In the genomic region with DNA sequence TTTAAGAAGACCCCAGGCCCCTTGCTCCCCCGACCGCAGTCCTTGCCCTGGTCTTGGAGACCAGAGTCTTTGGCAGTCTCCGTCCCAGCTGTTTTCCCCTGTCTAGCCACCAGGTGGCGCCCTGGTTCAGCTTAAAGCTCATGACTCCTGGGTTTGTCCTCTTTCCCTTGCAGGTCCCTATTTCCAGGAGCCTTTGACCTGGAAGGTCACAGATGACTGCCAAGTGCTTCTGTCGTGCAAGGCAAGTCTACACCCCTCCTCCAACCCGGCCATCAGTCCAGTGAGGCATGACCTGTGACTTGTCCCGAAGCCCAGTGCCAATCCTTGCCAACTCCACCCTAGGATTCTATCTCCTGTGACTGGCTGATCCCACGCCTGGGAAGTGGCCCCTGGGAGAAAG, we compare ENCODE assay signal across 8 mouse cellular contexts. TPM values are rescaled to one million over a fixed set of nuclear protein-coding genes. Genes with fewer than 3 reads are reported as not detected.
DNase-seq lines count a peak whose midpoint lies in the region; ATAC-seq and TF ChIP-seq lines count a peak whose summit lies in the region.

No protein-coding gene starts in this region.

- no peak overlapping the region for H3K9ac ChIP-seq in forebrain, embryonic 11.5 days (ENCODE audit: low read length)
- H3K9ac ChIP-seq in forebrain, embryonic 15.5 days (replicated peaks) = no peak overlapping the region
- no peak overlapping the region for H3K9ac ChIP-seq in intestine, postnatal 0 days (ENCODE audit: low read depth, low read length)
- no peak overlapping the region for H3K9ac ChIP-seq in midbrain, embryonic 14.5 days (replicated peaks; ENCODE audit: low read length)

- no peaks in the 10 kb centered on the region for H3K9me3 ChIP-seq in forebrain, embryonic 11.5 days (ENCODE audit: control insufficient read depth, low read length)
- H3K9me3 ChIP-seq in forebrain, embryonic 15.5 days = no peaks in the 10 kb centered on the region
- H3K9me3 ChIP-seq in intestine, postnatal 0 days (ENCODE audit: control insufficient read depth) = no peaks in the 10 kb centered on the region
- H3K9me3 ChIP-seq in midbrain, embryonic 14.5 days (ENCODE audit: control insufficient read depth, low read length) = no peaks in the 10 kb centered on the region

- H3K27me3 ChIP-seq in forebrain, embryonic 11.5 days (ENCODE audit: control insufficient read depth, insufficient read depth, low read length) = no peaks in the 10 kb centered on the region
- no peaks in the 10 kb centered on the region for H3K27me3 ChIP-seq in forebrain, embryonic 15.5 days
- H3K27me3 ChIP-seq in intestine, postnatal 0 days (replicated peaks; ENCODE audit: control insufficient read depth, insufficient read depth, low read length) = no peaks in the 10 kb centered on the region
- H3K27me3 ChIP-seq in midbrain, embryonic 14.5 days (ENCODE audit: control insufficient read depth, insufficient read depth, low read length) = no peaks in the 10 kb centered on the region

- DNase-seq in forebrain, embryonic 11.5 days (ENCODE audit: low spot score) = peak; percentile 93
- peak; percentile 78 for DNase-seq in cerebellum, adult 9-11 months
- peak; percentile 93 for DNase-seq in gastrocnemius, adult 2 months
- peak; percentile 83 to 85 for DNase-seq in left cerebral cortex, postnatal 25 days (ENCODE audit: low spot score in 2 of 2)
- peak; percentile 94 for DNase-seq in midbrain, embryonic 14.5 days
- DNase-seq in spleen, postnatal 36 days (ENCODE audit: low spot score in 2 of 2) = peak; percentile 68 to 73

- no peak overlapping the region for H3K27ac ChIP-seq in forebrain, embryonic 11.5 days (ENCODE audit: low read depth, low read length)
- no peak overlapping the region for H3K27ac ChIP-seq in forebrain, embryonic 15.5 days (replicated peaks)
- H3K27ac ChIP-seq in gastrocnemius, adult 2 months = peak overlapping the region; percentile 75
- H3K27ac ChIP-seq in intestine, postnatal 0 days (ENCODE audit: low read depth, low read length) = no peak overlapping the region
- no peak overlapping the region for H3K27ac ChIP-seq in midbrain, embryonic 14.5 days (replicated peaks; ENCODE audit: low read depth, low read length)

- 0 out of 2 replicates have a peak, but pooled peaks have one; percentile 15 for ATAC-seq in forebrain, embryonic 11.5 days (replicated peaks; ENCODE audit: low FRiP score)
- ATAC-seq in forebrain, embryonic 15.5 days (replicated peaks) = no peak
- peak; percentile 15 for ATAC-seq in intestine, postnatal 0 days
- no peak for ATAC-seq in midbrain, embryonic 14.5 days (ENCODE audit: low FRiP score, low TSS enrichment)

- peak; percentile 97 for TF ChIP-seq CTCF in gastrocnemius, adult 2 months (IDR thresholded peaks at IDR 0.05)
- TF ChIP-seq CTCF in intestine, postnatal 0 days (IDR thresholded peaks at IDR 0.05; ENCODE audit: low read depth) = peak; percentile 96

- H3K4me1 ChIP-seq in forebrain, embryonic 11.5 days (replicated peaks; ENCODE audit: control insufficient read depth, insufficient read depth, low read length) = no peaks in the 10 kb centered on the region
- 0 out of 2 replicates have a peak, but pooled peaks cover 4% of the 10 kb centered on the region for H3K4me1 ChIP-seq in forebrain, embryonic 15.5 days
- H3K4me1 ChIP-seq in intestine, postnatal 0 days (replicated peaks; ENCODE audit: control insufficient read depth, insufficient read depth, low read length) = no peaks in the 10 kb centered on the region
- no peaks in the 10 kb centered on the region for H3K4me1 ChIP-seq in midbrain, embryonic 14.5 days (ENCODE audit: control insufficient read depth, insufficient read depth, low read length)

- H3K36me3 ChIP-seq in forebrain, embryonic 11.5 days (ENCODE audit: control insufficient read depth, insufficient read depth, low read length) = no peaks in the 10 kb centered on the region
- no peaks in the 10 kb centered on the region for H3K36me3 ChIP-seq in forebrain, embryonic 15.5 days
- H3K36me3 ChIP-seq in intestine, postnatal 0 days (ENCODE audit: control insufficient read depth, insufficient read depth) = no peaks in the 10 kb centered on the region
- H3K36me3 ChIP-seq in midbrain, embryonic 14.5 days (ENCODE audit: control insufficient read depth, insufficient read depth, low read length) = no peaks in the 10 kb centered on the region

- no peak overlapping the region for H3K4me3 ChIP-seq in forebrain, embryonic 11.5 days (ENCODE audit: low read depth, low read length)
- H3K4me3 ChIP-seq in forebrain, embryonic 15.5 days = no peak overlapping the region
- H3K4me3 ChIP-seq in gastrocnemius, adult 2 months = peak overlapping the region; percentile 44
- H3K4me3 ChIP-seq in intestine, postnatal 0 days (ENCODE audit: low read depth, low read length) = no peak overlapping the region
- H3K4me3 ChIP-seq in midbrain, embryonic 14.5 days (replicated peaks; ENCODE audit: low read depth, low read length) = no peak overlapping the region

- 26% methylated on average over 8 of the region's 8 CpGs for WGBS in forebrain, embryonic 11.5 days
- 18% methylated on average over 8 of the region's 8 CpGs for WGBS in forebrain, embryonic 15.5 days
- 20% methylated on average over 8 of the region's 8 CpGs for WGBS in intestine, postnatal 0 days
- WGBS in midbrain, embryonic 14.5 days = 14% methylated on average over 8 of the region's 8 CpGs

- intact Hi-C loops in gastrocnemius, adult 2 months (cut with DNase I) = loop anchor here (1.0 to 2.0 kb wide), 3 partner anchors 72 to 119 kb away; partner anchors contain the start of genes Fuca1 and Pnrc2
- intact Hi-C loops in left cerebral cortex, postnatal 25 days (cut with DNase I) = loop anchor here (1.0 to 5.0 kb wide), 2 partner anchors 76 to 121 kb away; partner anchors contain the start of gene Fuca1

- no peak overlapping the region for H3K4me2 ChIP-seq in forebrain, embryonic 11.5 days (ENCODE audit: low read depth, low read length, severe bottlenecking)
- H3K4me2 ChIP-seq in forebrain, embryonic 15.5 days (replicated peaks) = no peak overlapping the region
- H3K4me2 ChIP-seq in intestine, postnatal 0 days (replicated peaks; ENCODE audit: low read depth) = no peak overlapping the region
- H3K4me2 ChIP-seq in midbrain, embryonic 14.5 days (ENCODE audit: low read length) = no peak overlapping the region

RNA-seq across cellular contexts. Expression of gene Myom3, which starts 42.0 kb away (rescaled TPM):
- polyA plus RNA-seq in forebrain, embryonic 11.5 days (2014; fragmentation: Nextera tagmentation; extraction: Ambion mirVana) = 0.17 TPM in 1 of 2 replicates, not detected in the other
- polyA plus RNA-seq in forebrain, embryonic 15.5 days (2015; fragmentation: Nextera tagmentation; extraction: Ambion mirVana) = 0.09 and 0.36 TPM in 2 replicates
- total RNA-seq in gastrocnemius, adult 2 months (2021) = 100 to 1,000 TPM in 1 of 2 experiments, 10 to 100 TPM in 1; 31.1 to 100 TPM
- 0.66 and 0.72 TPM in 2 replicates for polyA plus RNA-seq in intestine, postnatal 0 days (2015; fragmentation: Nextera tagmentation; extraction: Ambion mirVana)
- 1 to 10 TPM; 1.4 to 1.7 TPM for total RNA-seq in left cerebral cortex, postnatal 25 days (2021)
- 0.13 and 0.16 TPM in 2 replicates for polyA plus RNA-seq in midbrain, embryonic 14.5 days (2014; fragmentation: Nextera tagmentation; extraction: Ambion mirVana)

RNA-seq across cellular contexts. Expression of gene Srsf10, which starts 54.0 kb away (rescaled TPM):
- 392 and 452 TPM in 2 replicates for polyA plus RNA-seq in forebrain, embryonic 11.5 days (2014; fragmentation: Nextera tagmentation; extraction: Ambion mirVana)
- 257 and 272 TPM in 2 replicates for polyA plus RNA-seq in forebrain, embryonic 15.5 days (2015; fragmentation: Nextera tagmentation; extraction: Ambion mirVana)
- 10 to 100 TPM; 27.2 to 30.6 TPM for total RNA-seq in gastrocnemius, adult 2 months (2021)
- 84.2 and 89.2 TPM in 2 replicates for polyA plus RNA-seq in intestine, postnatal 0 days (2015; fragmentation: Nextera tagmentation; extraction: Ambion mirVana)
- total RNA-seq in left cerebral cortex, postnatal 25 days (2021) = 10 to 100 TPM; 74.3 to 80.1 TPM
- 247 and 266 TPM in 2 replicates for polyA plus RNA-seq in midbrain, embryonic 14.5 days (2014; fragmentation: Nextera tagmentation; extraction: Ambion mirVana)

Comparison
In these comparisons a context has a peak if more than half of its experiments do, and no peak if none do; other contexts are left out.
1. ATAC-seq: peak in forebrain, embryonic 11.5 days (single experiment) and intestine, postnatal 0 days (single experiment); none in forebrain, embryonic 15.5 days (single experiment) and midbrain, embryonic 14.5 days (single experiment).
2. Peak in every context shown above with its lines, with median percentiles within 50 percentile points of each other: DNase-seq.